Mouse (Mus musculus): ENCODE results near the gene Vash1.

DNA sequence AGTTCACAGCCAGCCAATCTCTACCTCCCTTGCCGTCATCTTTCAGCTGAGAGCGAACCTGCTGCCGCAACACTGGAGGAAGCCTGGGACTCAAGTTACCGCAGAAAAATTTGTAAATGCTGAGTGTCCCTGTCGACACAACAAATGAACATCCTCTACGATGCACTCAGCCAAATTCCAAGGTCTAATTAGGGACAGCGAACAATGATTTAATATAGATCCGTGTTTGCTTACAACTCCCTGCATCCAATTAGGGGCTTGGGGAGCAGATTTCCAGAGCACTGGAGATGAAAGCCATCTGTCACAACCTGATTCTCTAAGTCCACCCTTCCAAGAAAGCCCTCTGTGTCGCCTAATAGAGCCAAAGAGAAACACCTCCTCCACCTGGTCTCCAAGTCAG lies 31.2 kb upstream of the Vash1 start:
- TF ChIP-seq CTCF (IDR thresholded peaks at IDR 0.05; ENCODE audit: extremely low read depth, insufficient read depth, low read length) (no peak), POLR2A (IDR thresholded peaks at IDR 0.05; ENCODE audit: extremely low read depth, insufficient read depth, low read length) (no peak)
